Mouse (Mus musculus) G1E (cell line): Measurements from ENCODE around the gene Ddx39b.

Source experiments
- CTCF ChIP-seq: IDR thresholded peaks from 2 replicates; pipeline ENCODE4 v1.5.1; 2012; ENCODE audit warnings: low read depth, low read length, inconsistent platforms, mixed read lengths
- POLR2AphosphoS5 ChIP-seq: IDR thresholded peaks from 2 replicates; pipeline ENCODE4 v1.6.1; 2012; ENCODE audit warnings: low read depth, low read length, inconsistent platforms; ENCODE audit not compliant: insufficient replicate concordance
- TAL1 ChIP-seq: conservative IDR thresholded peaks from 2 replicates; pipeline ENCODE4 v1.6.1; 2012; ENCODE audit warnings: low read depth, low read length, inconsistent platforms, mixed read lengths

- TF ChIP-seq TAL1 = no peak
- no peak for TF ChIP-seq CTCF
- no peak for TF ChIP-seq POLR2AphosphoS5
Measured at GRCm38 (mm10) chr17:35202442-35202841, 39.1 kb upstream of the Ddx39b start.
